Mouse (Mus musculus) right cerebral cortex, postnatal 14 days (tissue): ENCODE results near the gene Gm5136.

Experiments
- DNase-seq: peaks from one replicate; pipeline ENCODE4 v3.0.0; 2022

The Gm5136 gene

DNA sequence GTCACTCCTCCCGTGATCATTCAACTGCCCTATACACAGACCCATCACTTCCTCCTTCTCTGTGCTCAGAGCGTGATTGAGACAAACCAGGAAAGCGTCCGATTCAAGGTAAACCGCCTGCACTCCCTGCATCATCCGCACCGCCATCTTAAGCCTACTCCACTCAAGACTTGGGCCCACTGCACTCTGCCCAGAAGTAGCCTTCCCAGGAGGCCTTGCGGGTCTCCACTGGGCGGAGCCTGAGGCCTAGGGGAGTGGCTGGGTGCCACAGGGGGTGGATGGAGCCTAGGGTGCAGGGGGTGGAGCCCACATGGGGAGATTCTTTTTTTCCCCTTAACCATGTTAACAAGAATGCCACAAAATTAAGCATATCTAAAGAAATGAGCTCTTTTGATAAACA, at the start of gene Gm5136:
Gene Gm5136, minus strand, starts transcription at position 215 of the 400 bp plus-strand sequence.
- no peak for DNase-seq

DNA sequence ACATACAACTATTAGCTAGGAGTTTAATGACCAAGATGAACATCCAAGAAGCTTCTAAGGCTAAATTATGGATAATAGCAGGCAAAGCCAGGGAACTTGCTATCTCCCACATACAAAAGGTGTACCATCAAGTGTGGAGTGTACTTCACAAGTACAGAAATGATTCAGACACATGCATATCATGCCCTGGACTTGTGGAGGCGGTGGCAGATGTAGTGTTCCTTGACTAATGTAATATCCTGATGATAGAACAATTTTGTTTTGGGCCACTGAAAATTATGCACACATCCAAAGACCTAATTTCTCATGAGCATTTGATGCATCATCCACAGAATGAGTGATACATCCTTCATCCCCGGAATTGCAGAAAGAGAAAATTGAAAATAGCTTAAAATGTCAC, 43.8 kb upstream of the Gm5136 start:
- no peak for DNase-seq

DNA sequence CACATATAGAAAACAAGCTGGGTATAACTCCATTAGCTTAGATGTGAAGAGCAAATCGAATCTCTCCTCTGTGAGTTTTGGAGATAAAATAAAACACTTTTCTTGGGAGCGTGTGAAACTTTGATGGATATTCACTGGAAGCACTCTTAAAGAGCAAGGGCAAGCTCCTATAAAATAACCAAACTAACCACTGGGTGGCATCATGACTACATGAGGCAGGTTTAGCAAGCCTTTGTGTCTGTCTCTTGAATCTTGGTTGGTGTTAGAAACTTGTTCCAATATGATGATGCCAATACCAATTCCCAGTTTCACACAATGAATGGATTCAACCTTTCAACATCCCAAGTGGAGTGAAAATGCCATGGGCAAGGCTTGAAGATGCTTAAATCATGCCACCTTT, 34.0 kb upstream of the Gm5136 start:
- DNase-seq = no peak

DNA sequence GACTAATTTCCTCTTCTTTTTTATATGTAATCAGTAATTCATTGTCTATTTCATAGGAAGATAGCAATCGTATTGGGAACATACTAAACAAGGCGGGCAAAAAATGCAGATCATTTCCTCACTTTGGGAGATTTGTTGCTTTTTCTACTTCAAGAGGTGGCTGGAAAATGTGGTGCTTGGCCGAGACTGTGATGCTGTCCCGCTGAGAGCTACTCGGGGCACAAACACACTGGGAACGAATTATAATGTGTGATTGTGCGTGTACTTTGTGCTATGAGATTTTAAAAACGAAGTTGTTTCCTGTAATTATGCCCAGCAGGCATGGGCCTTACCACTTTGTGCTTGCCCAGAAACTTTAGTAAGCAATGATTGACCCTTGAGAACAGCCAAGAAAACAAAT, 29.0 kb upstream of the Gm5136 start:
- no peak for DNase-seq

DNA sequence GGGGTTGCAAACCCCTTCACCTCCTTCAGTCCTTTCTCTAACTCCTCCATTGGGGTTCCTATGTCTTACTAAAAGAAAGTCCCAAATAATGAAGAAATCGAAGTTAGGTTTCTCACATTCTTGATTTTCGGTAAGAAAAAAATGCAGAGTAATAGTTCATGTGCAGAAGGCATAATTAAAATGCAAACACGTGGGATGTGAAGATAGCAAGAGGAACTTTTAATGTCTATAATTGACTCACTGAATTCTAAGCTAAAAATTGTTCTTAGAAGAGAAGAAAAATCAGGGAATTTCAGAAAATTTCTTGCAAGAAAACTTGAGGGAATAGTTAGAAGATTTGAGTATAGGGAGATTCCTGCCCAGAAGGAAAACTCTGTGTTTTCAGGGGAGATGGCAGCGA, 26.4 kb upstream of the Gm5136 start:
- DNase-seq = no peak

DNA sequence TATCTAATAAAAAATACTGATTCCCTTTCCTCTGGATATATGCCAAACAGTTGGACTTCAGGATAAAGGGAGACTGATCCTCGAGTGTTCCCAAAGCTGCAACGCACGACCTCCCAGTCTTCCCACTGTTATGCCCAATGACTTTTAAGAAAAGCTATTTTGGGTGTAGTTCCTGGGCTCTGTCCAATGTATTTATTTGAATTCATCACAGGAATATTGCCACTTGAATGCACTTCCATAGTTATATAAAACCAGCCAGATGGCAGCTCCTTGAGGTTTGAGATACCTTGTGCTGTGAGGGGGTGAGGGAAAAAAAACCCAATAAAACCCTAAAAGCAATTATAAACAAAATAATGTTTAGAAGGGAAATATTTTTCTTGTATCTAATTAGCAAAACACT, 24.9 kb upstream of the Gm5136 start:
- DNase-seq = no peak

DNA sequence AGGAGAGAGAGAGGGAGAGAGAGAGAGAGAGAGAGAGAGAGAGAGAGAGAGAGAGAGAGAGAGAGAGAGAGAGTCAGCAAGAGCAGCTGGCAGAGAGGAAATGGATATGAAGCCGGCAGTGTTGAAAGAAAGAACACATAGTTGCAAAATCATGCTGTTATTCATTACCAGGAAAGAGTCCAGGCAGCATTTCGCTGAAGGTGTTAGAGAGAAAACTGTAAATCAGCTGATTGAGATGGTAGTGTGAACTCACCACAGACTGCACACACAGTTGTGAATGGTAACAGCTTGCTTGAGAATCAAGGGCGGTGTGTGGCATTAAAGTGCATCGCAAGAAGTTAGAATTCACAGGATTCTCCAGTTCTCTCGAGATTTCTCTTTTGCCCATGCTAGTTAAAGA, 10.6 kb upstream of the Gm5136 start:
- DNase-seq = no peak

DNA sequence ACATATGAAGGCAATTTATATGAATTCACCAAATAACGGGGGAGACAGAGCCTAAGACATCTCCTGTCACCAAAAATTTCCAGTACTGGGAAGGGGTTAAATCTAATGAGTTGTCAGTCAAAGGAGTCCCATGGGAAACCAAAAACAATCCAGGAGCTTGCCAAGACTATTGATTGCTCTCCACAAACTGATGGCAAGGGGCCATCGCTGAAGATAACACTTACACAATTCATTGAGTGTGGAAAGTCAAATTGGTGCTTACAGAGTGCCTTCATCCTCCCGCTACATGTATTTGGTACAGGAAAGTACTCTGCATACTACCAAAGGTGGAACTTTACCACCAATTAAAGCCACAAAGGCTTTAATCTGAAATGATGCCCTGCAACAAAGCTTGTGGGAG, 5.7 kb upstream of the Gm5136 start:
- no peak for DNase-seq

DNA sequence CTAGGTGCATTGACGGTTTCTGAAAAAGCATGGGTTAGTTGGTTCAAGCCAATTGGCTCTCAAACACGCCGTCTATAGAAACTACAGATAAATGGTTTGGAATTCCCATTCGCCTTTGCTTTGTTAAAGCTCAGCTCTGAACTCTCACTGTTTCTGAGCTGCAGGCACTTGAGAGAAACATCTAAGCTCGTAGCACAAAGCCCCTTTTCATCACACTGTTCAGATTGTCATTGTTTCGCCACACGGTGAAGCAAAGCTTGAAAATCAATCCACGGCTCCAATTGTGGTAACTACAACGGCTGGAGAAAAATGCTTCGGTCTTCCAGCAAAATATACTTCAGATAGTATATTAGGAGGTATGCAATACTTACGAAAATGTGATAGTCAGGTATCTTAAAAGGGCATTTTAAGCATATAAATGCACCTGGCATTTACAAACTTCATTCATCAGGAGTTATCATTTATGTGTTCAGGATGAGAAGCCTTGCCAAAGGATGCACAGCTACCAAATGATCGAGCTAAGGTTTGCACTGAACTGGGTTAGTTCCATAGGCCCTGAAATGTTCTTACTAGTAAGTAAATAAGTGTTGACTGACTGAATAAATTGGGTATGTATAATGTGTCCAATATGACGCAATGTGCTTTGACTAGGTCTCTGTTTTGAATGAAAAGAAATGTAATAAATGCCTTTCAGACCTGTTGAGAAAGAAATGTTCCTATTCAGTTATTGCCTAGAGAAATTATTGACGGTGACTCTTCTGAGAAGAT, 1.6 kb upstream of the Gm5136 start:
- no peak for DNase-seq

DNA sequence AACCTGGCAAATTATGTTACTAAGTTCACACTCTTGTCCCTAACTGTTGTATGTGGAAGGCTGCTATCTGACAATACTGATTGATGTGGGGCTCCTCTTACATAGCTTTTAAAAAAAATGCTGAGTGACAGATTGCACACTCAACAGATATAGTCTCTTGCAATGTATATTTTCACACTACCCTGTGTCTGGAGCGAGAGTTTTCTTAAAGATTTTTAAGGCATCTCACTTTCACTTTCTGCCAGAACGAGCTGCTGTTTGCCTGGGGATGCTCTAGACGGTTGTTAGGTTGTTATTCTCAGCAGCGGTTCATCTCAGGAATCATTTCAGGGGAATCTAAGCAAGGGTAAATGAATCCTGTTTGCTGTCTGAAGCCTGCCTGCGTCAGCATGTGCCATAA, 2.9 kb downstream of the Gm5136 start:
- DNase-seq = no peak

DNA sequence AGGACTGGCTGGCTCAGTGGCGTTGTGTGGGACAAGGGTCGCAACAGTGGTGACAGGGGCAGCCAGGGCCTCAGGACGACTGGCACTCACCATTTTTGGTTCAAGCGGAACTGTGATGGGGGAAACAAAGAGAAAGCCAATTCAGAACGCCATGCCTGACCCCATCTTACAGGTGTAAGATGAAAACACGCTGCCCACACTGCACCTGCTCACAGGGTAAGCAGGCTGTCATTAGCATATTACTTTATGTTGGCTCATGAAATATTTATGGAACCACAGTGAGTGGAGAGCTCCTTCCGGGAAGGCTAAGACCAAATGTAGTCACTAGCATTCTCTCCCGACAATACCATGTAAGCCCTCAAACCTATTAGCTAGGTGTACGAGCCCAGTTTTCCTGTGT, 9.0 kb downstream of the Gm5136 start:
- no peak for DNase-seq

DNA sequence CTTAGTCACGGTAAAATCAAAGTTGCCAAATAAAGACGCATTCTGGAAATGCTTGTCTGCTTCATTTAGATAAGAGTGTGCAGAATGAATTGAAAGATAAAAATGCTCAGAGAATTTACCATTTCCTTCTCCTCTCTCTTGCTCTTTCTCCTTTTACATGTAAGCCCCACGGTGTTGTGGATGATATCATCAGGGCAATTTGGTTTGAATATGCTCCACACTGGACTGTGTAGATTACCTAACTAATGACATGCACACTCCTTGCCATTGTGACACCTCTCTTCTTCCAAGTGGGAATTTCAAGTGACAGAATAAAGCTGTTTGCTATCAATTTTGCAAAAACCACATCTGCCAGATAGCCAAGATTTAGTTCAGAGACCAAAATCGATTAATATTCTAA, 13.3 kb downstream of the Gm5136 start:
- DNase-seq = no peak

DNA sequence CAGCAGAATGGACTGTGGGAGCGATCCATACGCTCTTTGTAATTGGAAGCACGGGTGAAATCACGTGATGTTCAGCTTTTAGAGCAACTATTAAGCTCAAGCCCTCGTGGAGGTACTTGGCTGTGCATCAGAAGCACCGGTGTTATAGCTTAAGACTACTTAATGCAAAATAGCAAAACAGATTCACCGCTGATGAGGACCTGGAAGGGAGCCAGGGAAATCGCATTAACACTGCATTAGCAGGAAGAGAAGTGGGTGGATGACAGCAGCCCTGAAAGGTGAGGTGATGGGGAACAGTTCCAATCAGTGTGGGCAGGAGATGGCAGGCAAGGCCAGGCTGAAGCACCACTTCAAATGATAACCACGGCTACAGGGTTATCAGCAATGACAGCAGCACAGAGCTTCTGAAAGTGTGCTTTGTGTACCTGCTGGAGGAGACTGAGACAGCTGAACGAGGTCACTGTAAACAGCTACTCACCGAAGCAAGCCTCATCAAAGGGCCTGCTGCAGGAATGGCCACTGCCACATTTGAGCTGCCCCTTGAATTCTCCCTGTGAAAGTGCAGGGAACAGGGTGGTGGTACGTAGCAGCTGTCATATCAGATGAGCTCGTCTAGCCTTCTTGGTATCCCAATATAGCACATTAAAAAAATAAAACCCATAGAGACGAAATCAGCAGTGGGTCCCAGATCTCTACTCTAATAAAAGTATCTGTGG, 20.1 kb downstream of the Gm5136 start:
- no peak for DNase-seq

DNA sequence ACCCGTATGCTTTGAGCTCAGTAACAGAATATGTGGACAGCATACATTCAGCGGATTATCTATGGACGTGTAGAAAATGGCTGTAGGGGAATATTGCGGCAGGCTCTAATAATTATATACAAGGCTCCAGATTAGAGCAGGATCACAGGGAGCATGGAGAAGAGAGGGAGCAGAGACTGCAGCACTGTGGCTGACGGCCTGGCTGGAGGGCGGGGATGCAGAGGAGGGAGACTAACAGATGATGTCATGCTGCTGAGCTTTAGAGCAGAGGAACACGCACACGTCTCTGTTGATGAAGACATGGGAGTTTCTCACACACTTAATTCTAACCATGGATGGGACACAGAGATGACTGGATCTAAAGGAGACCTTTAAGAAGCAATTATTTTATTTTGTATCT, 22.9 kb downstream of the Gm5136 start:
- no peak for DNase-seq

DNA sequence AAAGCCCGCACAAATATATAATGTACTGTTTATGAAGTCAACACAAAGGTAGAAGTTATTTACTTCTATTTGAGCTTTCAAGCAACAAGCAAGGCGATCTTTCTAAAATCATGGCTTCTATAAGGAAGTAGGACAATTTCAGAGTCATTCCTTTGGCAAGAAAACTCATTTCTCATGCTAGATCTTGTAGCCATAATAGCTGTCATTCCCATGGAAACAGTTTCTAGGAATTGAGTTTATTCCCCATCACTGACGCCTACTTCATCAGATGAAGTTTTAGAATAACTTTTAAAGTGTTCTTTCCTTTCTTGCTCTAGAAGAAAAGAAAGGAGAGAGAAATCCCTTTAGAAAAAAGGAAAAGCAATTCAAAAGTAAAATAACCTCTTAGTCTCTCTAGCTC, 31.0 kb downstream of the Gm5136 start:
- DNase-seq = no peak

DNA sequence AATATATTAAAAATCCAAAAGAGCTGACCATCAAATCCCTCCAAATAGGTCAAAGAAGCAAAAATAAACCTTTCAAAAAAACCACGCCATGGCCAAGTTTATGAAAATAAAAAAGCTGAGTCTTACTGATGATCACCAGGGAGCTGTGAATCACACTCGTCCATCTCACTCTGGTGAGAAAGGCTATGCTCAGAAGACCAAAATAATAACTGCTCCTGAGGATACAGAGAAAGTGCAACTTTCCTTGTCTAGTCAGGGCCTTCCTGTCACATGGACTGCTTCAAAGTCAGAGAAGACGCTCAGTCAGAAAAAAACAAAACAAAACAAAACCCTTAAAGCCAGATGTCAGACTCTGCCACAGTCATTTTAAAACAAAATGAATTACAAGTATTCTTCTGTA, 39.7 kb downstream of the Gm5136 start:
- no peak for DNase-seq

DNA sequence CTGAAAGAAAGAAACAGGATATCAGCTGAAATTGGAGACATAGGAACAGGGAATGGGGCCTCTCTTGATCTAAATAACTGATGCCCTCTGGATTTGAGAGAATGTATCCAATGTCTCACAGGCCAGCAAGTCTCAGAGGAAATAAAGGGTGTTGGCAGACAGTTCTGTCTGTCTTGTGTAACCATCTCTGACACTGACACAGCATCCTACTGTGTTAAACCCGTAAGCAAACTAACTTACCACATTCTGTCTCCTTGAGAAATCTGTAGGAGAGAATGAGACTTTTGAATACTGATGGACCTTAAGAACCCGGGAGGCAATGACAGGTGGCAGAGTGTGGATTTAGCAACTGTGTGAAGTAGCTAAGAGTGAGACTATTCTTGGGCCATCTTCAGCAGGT, 41.7 kb downstream of the Gm5136 start:
- no peak for DNase-seq

DNA sequence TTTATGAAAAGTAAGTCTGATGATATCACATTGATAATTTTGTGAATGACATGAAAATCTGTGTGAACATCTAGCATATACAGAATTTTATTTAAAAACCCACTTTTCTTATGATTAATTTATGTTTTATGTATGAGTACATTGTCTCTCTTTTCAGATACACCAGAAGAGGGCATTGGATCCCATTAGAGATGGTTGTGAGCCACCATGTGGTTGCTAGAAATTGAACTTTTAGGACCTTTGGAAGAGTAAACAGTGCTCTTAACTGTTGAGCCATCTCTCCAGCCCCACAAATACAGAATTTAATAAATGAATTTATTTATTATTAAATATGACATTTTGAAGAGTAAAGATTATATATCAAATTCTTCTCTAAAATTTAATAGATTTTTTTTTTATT, 42.3 kb downstream of the Gm5136 start:
- DNase-seq = no peak

DNA sequence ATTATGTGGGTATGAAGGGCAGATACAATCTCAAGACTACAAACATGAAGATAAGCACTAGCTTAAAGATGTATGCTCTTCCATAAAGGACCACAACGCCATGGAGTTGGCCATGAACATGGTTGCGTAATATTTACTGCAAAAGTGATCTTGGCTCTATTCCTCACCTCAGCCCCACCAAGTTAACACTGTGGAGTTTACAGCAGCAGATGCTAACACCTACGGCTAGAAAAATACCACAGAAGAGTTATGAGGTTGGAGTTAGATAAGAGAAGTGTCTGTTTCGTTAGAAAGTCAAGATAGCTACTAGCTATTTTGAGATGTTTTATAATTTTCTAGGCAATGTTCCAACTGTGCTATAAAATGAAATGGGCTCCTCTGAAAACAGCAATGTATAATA, 43.1 kb downstream of the Gm5136 start:
- DNase-seq = no peak

DNA sequence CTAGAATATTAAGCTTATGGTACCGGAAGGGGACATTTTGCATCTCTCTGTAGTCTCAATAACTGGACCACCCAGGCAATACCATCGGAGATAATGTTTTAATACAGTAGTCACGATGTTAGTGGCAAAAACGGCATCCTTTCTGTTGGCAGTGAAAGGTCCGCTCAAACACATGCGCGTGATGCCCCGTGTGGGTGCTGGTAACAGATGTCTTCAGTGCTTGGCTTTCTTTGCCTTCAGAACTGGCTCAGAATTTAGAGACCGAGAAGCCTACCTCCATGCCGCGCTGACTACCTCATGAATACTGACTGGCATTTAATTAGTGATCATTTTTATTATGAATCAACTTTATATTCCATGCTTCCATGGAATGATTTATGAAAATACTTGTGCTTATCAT, 44.9 kb downstream of the Gm5136 start:
- no peak for DNase-seq

DNA sequence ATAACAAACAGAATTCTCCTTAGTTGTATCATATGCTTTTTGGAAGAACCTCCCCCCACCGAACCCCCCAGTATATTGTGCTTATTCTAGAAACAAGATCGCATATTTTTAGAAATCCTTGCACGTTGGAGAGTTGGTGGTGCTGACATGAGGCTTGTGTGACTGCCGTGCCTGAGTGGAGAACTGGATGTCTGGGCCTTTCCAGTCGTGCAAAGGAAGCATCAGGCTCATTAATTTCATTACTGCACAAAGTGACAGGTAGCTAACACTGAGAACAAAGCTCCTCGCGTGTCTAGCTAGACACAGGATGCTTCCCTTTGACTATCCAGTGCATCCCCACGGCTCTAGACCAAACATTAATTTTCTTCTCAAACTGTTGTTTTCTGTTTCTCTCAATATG, 47.1 kb downstream of the Gm5136 start:
- no peak for DNase-seq

DNA sequence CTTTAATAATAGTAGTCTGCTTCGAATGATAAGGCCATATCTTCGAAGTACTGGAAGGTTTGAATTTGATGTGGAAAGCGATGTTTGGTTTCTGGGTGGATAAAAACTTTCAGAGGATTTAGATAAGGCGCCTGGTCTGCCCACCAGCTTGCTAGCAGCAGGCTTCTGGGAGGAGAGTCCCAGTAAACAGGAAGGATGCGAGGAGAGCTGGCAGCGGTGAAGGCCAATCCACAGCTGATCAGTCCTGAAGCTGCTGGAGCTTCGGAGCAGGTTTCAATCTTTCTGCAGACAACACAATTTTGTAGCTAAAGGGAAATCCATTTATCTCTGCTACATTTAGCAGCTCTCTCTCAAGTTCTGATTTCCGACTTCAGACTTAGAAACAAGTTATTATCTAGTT, 47.9 kb downstream of the Gm5136 start:
- no peak for DNase-seq

DNA sequence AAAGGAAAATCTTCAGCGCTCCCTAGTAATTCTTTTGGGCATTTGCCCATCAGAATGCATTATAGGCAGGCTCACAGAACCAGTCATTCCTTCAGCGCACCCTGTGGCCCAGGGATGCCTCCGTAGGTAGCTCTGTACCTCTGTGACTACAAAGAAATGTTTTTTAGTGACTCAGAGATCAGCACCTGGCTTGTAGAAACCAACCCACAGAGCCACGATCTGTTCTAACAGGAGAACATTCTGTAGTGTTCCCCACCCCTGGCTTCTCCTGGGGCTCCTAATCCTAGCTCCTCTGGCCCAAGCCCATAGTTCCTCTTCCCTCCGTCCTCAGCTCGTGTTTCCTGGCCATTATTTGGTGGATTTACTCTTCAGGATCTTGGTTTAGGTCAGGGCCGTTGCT, 50.8 kb downstream of the Gm5136 start:
- no peak for DNase-seq
